Mouse (Mus musculus) lung, postnatal 0 days (tissue): ENCODE measurements at regions not wholly inside any gene's neighbourhood (a gene's known extent, or its start where the extent isn't known, plus 50 kb on each side); places are given as distances from the start of the nearest gene placed in this dataset.

Experiments used
- ATAC-seq: fragments of 200-750 bp; cut with Nextera tagmentation; 2 replicates; pipeline ENCODE4 v1.8.0; 2017; ENCODE audit warnings: moderate library complexity
- DNase-seq: peaks from one replicate; pipeline ENCODE4 v3.0.0-alpha.2; 2016; ENCODE audit warnings: low spot score
- H3K27ac ChIP-seq: fragments of 300-500 bp; sonication (generic); 2 replicates; pipeline ENCODE4 v1.5.1; 2014; ENCODE audit warnings: antibody characterized with exemption, mild to moderate bottlenecking, low read length, mixed read lengths
- H3K27me3 ChIP-seq: fragments of 300-500 bp; sonication (generic); replicated peaks from 2 replicates; pipeline ENCODE4 v1.6.1; 2014; ENCODE audit warnings: low read length, mixed read lengths; ENCODE audit not compliant: insufficient read depth
- H3K36me3 ChIP-seq: fragments of 300-500 bp; sonication (generic); 2 replicates; pipeline ENCODE4 v1.6.1; 2014; ENCODE audit warnings: low read length, mixed read lengths; ENCODE audit not compliant: insufficient read depth
- H3K4me1 ChIP-seq: fragments of 300-500 bp; sonication (generic); 2 replicates; pipeline ENCODE4 v1.6.1; 2014; ENCODE audit warnings: antibody characterized with exemption, low read depth, low read length, mixed read lengths; ENCODE audit not compliant: insufficient read depth
- H3K4me2 ChIP-seq: fragments of 300-500 bp; sonication (generic); replicated peaks from 2 replicates; pipeline ENCODE4 v1.6.1; 2014; ENCODE audit warnings: low read depth, mild to moderate bottlenecking, low read length, moderate library complexity, mixed read lengths
- H3K4me3 ChIP-seq: fragments of 300-500 bp; sonication (generic); 2 replicates; pipeline ENCODE4 v1.5.1; 2014; ENCODE audit warnings: low read depth, low read length
- H3K9ac ChIP-seq: fragments of 300-500 bp; sonication (generic); replicated peaks from 2 replicates; pipeline ENCODE4 v1.6.1; 2014; ENCODE audit warnings: low read depth, mild to moderate bottlenecking
- H3K9me3 ChIP-seq: fragments of 300-500 bp; sonication (generic); 2 replicates; pipeline ENCODE4 v1.6.1; 2016; ENCODE audit warnings: low read length, mixed read lengths
- CTCF ChIP-seq: IDR thresholded peaks from 2 replicates; pipeline ENCODE4 v1.5.1; 2016; ENCODE audit warnings: antibody characterized with exemption, mild to moderate bottlenecking
- EP300 ChIP-seq: IDR thresholded peaks from 2 replicates; pipeline ENCODE4 v1.6.1; 2016; ENCODE audit warnings: antibody characterized with exemption, mild to moderate bottlenecking, control low read depth
- WGBS: fragments of 180-500 bp; shearing (Covaris S2); extraction: QIAGEN DNeasy Blood & Tissue Kit; methylation state at CpG from one replicate; pipeline ENCODE4 v1.1.7; 2014; 5-methylcytosine and 5-hydroxymethylcytosine counted together

DNA sequence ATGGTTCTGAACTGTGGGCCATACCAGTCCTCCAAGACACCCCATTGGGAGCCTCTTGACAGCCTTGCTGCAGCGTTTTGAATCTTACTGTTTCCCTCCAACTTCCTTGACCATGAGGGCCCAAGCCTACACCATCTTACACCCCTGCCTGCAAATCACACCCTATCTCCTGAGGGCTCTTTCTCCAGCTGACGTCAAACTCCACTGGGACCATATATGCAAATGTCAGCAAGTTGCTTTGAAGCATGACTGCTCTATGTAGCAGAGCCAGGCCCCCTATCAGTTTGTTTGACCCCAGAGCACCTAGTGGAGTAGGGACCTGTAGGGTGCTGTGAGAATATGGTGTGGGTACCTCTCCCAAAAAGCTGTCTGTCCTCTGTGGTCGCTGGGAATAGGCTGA is 172.8 kb downstream of the Ttc8 start:
- Histone ChIP-seq H3K9ac (no peak overlapping the region), H3K4me3 (no peak overlapping the region), H3K4me2 (no peak overlapping the region), H3K27me3 (no peaks in the 10 kb centered on the region), H3K36me3 (no peaks in the 10 kb centered on the region), H3K27ac (no peak overlapping the region), H3K4me1 (no peaks in the 10 kb centered on the region), H3K9me3 (no peaks in the 10 kb centered on the region)
- DNase-seq (no peak), ATAC-seq (no peak)
- 40% methylated on average over 3 of the region's 3 CpGs for WGBS
- TF ChIP-seq EP300 = no peak
- no peak for TF ChIP-seq CTCF

DNA sequence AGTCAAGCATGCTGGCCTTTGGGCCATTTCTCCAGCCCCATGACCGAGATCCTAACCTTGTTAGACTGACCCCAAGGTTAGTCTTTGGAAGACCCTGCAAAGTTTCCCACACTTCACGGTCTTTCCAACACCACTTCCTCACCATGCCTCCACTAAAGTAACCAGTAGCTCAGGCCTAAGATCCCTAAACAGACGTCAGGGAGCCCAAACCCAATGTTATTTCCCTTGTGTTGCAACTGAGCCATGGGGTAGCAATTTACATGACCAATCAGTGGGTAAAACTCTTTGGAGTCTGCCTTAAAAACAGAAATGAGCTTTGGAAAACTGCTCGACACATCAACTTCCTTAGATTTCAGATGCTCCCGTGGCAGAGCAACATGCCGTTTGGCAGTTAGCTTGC is 173.6 kb downstream of the Ttc8 start:
- Histone ChIP-seq H3K36me3 (no peaks in the 10 kb centered on the region), H3K27me3 (no peaks in the 10 kb centered on the region), H3K9me3 (no peaks in the 10 kb centered on the region), H3K4me2 (no peak overlapping the region), H3K9ac (no peak overlapping the region), H3K4me3 (no peak overlapping the region), H3K4me1 (no peaks in the 10 kb centered on the region), H3K27ac (no peak overlapping the region)
- 77% methylated on average over 6 of the region's 6 CpGs for WGBS
- TF ChIP-seq EP300 (no peak), CTCF (no peak)
- ATAC-seq (no peak), DNase-seq (no peak)

DNA sequence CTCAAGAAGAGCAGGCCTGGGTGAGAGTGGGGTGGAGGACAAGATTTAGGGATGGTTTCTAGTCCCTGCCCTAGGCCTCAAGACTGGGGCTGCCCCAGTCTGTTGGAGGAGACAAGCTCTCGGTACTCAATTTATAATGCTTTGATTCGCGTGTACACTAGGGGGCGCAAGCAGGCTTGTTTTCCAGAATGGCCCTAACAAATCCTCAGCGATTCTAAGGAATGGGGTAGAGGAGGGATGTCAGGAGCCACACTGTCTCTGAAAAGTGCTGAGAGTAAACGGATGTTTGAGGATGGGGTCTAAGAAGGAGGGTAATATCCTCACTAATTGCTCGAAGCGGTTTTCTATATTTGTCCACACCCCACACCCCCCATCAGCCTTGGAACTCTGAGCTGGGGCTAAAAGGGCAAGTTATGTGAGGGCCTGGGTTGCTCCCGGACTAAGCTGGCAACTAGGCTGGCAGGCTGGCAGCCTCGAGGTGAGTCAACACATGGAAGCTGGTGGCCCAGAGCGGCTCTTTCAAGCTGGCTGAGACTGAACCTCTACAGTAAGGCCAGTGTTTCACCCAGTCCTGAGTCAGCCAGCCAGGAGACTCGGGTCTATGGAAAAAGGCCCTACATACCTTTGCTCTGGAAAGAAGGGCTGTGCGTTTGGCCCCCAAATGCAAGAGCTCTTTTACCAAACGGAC is 176.7 kb downstream of the Ttc8 start:
- peak overlapping the region; percentile 58 for H3K27ac ChIP-seq
- H3K4me2 ChIP-seq = no peak overlapping the region
- H3K36me3 ChIP-seq = no peaks in the 10 kb centered on the region
- no peaks in the 10 kb centered on the region for H3K9me3 ChIP-seq
- H3K4me1 ChIP-seq = no peaks in the 10 kb centered on the region
- ATAC-seq = peak; percentile 75
- no peaks in the 10 kb centered on the region for H3K27me3 ChIP-seq
- DNase-seq = peak; percentile 89
- H3K4me3 ChIP-seq = no peak overlapping the region
- WGBS = 21% methylated on average over 14 of the region's 14 CpGs
- TF ChIP-seq CTCF (peak; percentile 92), EP300 (no peak)
- H3K9ac ChIP-seq = no peak overlapping the region

DNA sequence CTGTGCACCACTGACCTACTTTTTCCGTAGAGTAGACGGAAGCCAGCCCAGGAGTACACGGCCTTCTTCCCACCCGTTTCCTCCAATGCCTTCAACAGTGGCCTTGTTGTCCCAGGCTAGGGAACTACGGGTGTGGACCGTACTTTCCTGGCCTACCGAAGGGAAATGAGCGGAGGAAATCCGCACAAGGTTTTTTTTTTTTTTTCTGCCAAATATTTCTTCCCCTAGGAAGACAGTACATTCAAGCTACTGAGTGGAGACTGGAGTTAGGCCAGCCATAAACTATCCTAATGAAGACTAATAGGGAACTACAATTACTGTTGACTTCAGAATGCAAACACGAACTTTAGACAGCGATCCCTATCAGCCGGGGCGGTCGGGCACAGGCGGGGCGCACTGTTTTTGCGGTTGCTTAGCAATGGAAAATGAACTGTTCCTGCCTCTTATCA is 177.3 kb downstream of the Ttc8 start:
- Histone ChIP-seq H3K27me3 (no peaks in the 10 kb centered on the region), H3K4me2 (no peak overlapping the region)

DNA sequence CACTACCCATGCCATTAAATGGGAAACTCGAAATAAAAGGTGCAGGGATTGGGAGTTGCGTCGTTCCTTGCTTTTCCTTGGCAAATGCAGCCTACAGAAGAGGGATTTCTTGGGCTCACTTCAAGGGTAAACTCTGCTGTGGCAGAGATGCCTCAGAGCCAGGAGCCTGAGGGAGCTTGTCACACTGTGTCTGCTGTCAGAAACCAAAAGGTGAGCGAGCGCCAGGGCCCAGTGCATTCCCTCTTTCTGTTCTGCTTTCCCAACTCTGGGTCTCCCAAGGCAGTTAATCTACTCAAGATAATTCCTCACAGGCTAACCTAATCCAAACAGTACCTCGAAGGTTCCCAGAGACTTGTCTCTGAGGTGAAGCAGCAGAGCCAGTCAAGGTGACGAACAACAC is 179.5 kb downstream of the Ttc8 start:
- no peak overlapping the region for H3K9ac ChIP-seq
- TF ChIP-seq EP300 (no peak), CTCF (no peak)
- no peak overlapping the region for H3K27ac ChIP-seq
- no peak overlapping the region for H3K4me3 ChIP-seq
- no peaks in the 10 kb centered on the region for H3K4me1 ChIP-seq
- 70% methylated on average over 7 of the region's 7 CpGs for WGBS
- H3K9me3 ChIP-seq = no peaks in the 10 kb centered on the region
- H3K36me3 ChIP-seq = no peaks in the 10 kb centered on the region
- no peak for DNase-seq
- no peak for ATAC-seq
- H3K4me2 ChIP-seq = no peak overlapping the region
- no peaks in the 10 kb centered on the region for H3K27me3 ChIP-seq

More for the DNA sequence above, 177.3 kb downstream of the Ttc8 start:
- 52% methylated on average over 17 of the region's 17 CpGs for WGBS
- no peaks in the 10 kb centered on the region for H3K4me1 ChIP-seq
- no peaks in the 10 kb centered on the region for H3K9me3 ChIP-seq
- ATAC-seq (peak; percentile 93), DNase-seq (peak; percentile 69)
- no peaks in the 10 kb centered on the region for H3K36me3 ChIP-seq
- TF ChIP-seq CTCF (no peak), EP300 (peak; percentile 95)
- H3K4me3 ChIP-seq = no peak overlapping the region
- peak overlapping the region; percentile 58 for H3K27ac ChIP-seq
- H3K9ac ChIP-seq = no peak overlapping the region

- TF ChIP-seq EP300 (no peak), CTCF (no peak)
- H3K27me3 ChIP-seq = no peaks in the 10 kb centered on the region
- no peak overlapping the region for H3K9ac ChIP-seq
- no peak for DNase-seq
- no peak overlapping the region for H3K4me2 ChIP-seq
- 81% methylated on average over 5 of the region's 5 CpGs for WGBS
- ATAC-seq = no peak
- no peak overlapping the region for H3K4me3 ChIP-seq
- H3K4me1 ChIP-seq = no peaks in the 10 kb centered on the region
- H3K9me3 ChIP-seq = no peaks in the 10 kb centered on the region
- no peaks in the 10 kb centered on the region for H3K36me3 ChIP-seq
- no peak overlapping the region for H3K27ac ChIP-seq
Observed at GRCm38 (mm10) chr12:99108616-99109015, 188.2 kb downstream of the Ttc8 start.
